Mouse (Mus musculus): Measurements from ENCODE around the gene Insr.
A peak's percentile ranks its signal among the peaks of the same experiment; 100 is the strongest.
"Not testable (repeated sequence)": the region's sequence is repeated elsewhere in the genome, so short reads cannot be mapped to it uniquely, and the experiment has no call there.

Gene Insr

DNA sequence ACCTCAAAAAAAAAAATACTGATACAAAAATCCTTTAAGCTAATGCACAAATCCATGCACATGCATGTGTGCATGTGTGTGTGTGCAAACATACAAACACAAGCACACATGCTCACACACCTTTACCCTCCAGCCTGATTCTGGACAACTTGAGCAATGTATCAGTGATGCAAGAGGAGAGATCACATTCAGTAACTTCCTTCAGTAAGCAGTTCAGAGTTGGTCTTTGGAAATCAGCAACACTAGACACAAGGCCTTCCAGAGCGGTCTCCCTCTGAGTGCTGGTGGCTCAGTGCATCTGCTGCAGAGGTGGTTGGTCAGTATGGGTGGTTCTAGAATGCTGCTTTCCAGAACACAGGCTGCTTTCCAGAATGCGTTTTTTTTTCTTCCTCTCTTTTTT is 46.8 kb downstream of the Insr start:
- no peak for DNase-seq (ENCODE audit: low spot score in 2 of 2)

DNA sequence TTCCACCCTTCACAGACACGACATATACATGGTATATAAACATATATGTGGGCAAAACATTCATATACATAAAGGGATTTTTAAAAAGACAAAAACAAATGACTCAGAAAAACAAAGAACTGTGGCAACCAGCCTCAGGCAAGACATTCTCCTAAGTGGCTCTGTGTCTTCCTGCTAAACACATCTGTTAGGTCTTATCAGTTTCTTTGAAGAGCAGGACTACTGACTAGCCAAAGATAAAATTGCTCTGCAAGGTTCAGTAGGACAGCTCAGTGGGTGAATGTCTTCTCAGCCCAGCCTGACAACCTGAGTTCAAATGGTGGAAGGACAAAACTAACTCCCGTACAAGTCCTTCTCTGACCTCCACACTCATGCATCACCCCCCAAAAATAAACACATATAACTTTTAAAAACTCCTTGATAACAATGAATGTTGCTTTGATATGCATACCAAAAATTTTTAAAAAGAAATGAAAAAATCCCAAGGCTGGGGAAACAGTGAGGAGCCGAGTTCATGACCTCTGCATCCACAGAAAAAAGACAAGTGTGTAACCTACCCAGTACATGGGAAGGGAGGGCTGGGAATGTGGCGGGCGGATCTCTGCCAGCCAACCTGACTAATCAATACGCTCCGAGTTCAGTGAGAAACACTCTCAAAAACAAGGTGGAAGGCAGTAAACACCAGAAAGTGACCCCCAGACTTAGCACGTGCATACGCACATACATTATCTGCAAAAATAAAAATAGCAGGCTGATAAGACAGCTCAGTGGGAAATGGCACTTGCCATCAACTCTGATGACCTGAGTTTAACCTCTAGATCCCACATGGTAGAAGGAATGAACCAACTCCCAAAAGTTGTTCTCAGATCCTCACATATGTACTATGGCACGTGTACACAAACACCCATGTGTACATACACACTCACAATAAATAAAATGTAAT is 49.0 kb downstream of the Insr start:
- DNase-seq (ENCODE audit: low spot score in 2 of 2), result no peak

DNA sequence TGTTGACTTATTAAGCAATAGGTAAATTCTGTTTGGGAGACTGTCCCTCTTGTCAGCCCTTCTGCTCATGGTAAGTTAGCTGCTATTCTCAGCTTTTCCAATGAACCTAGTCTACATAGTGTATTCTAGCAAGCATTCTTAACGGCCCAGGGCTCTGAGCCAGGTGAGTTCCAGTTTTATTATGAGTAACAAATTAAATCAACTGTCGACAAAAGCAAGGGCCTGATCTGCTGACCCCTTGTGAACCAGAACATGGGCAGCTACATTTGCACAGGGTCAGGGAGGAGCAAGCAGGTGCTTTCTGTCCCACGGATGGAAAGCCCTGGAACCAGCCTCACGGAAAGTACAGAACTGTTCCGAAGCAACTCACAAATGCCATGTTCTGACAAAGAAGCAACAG is 52.0 kb downstream of the Insr start:
- DNase-seq (ENCODE audit: low spot score in 2 of 2), result no peak

DNA sequence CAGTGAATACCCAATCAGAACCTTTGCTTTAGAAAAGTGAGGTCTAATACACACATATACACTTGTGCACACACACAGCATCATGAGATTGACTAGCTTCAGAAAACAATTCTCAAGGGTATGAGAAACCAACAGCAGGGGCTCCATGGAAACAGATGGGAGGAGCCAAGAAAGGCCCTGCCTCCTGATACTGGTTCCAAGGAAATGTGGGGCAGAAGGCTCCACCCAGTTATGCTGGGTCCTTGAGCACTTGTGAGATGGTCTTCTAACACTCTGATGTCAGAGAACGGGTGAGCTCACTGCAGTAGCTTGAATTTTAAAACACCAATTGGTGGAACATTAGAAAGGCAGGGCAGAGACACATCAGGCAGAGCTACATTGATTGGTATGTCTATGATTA is 53.7 kb downstream of the Insr start:
- DNase-seq (ENCODE audit: low spot score in 2 of 2), result no peak

GRCm38 (mm10) chr8:3225184-3225583 is 54.2 kb downstream of the Insr start:
- DNase-seq (ENCODE audit: low spot score in 2 of 2), result no peak

- DNase-seq (ENCODE audit: low spot score in 2 of 2), result no peak
Measured at GRCm38 (mm10) chr8:3222636-3222965, 56.8 kb downstream of the Insr start.

- no peak for DNase-seq (ENCODE audit: low spot score in 2 of 2)
Measured at GRCm38 (mm10) chr8:3221960-3222635, 57.3 kb downstream of the Insr start.

- DNase-seq (ENCODE audit: low spot score in 2 of 2), result peak; percentile 89 to 91
Measured at GRCm38 (mm10) chr8:3221047-3221959, 58.1 kb downstream of the Insr start.

DNA sequence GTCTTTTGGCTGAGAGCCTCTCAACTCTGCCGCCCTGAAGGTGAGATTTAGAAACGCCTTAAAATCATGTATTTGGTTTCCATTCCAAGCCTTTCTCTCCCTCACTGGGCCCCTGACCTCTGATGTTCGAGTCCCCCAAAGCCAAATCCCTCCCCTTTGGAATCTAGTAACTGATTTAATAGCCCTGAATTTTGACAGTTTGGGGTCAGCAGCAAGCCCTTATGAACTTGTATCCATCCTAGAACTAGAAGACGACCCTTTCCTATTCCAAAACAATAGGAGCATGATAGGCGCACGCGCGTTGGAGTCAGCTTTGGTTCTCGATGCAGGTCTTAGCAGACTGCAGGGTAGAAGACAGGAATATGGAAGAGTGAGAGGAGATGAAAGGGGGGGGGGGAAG is 58.9 kb downstream of the Insr start:
- no peak for DNase-seq (ENCODE audit: low spot score in 2 of 2)

GRCm38 (mm10) chr8:3219921-3220411 is 59.5 kb downstream of the Insr start:
- DNase-seq (ENCODE audit: low spot score in 2 of 2), result no peak

DNA sequence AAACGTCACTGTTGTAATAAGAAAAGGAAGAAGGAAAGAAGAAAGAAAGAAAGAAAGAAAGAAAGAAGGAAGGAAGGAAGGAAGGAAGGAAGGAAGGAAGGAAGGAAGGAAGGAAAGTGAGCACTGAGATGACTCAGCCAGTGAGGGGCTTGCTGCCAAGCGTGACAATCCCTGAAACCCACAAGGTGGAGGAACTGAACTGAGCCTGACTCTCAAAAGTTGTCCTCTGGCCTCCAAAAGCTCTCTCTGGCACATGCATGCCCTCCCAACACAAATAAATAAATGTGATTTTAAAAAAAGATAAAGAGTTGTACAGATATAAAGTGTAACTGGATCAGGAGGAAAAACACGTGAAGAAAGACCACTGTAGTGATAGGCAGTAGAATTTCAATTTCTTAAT is 60.2 kb downstream of the Insr start:
- no peak for DNase-seq (ENCODE audit: low spot score in 2 of 2)

GRCm38 (mm10) chr8:3216541-3217092 is 62.8 kb downstream of the Insr start:
- DNase-seq (ENCODE audit: low spot score in 2 of 2), result no peak

DNA sequence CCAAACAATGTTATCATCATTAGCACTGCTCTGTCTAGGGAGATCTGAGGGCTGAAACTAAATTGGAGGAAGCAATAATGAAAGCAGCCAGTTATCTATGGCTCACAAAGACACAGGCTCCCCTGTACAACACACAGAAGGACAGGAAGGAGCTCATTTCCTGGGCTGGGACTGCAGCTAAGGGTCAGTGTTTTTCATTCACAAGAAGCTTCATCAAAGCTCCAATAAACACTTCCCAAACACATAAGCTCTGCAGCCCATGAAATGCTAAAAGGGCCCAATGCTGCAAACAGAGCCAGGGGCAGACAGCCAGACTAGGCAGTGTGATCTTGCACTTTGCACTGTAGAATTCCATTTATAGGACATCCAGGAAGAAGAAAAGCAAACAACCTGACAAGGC is 63.9 kb downstream of the Insr start:
- no peak for DNase-seq (ENCODE audit: low spot score in 2 of 2)

GRCm38 (mm10) chr8:3214601-3215000 is 64.8 kb downstream of the Insr start:
- no peak for DNase-seq (ENCODE audit: low spot score in 2 of 2)

GRCm38 (mm10) chr8:3211456-3211855 is 68.0 kb downstream of the Insr start:
- no peak for DNase-seq (ENCODE audit: low spot score in 2 of 2)

- DNase-seq (ENCODE audit: low spot score in 2 of 2), result no peak
Measured at GRCm38 (mm10) chr8:3209960-3210359, 69.5 kb downstream of the Insr start.

DNA sequence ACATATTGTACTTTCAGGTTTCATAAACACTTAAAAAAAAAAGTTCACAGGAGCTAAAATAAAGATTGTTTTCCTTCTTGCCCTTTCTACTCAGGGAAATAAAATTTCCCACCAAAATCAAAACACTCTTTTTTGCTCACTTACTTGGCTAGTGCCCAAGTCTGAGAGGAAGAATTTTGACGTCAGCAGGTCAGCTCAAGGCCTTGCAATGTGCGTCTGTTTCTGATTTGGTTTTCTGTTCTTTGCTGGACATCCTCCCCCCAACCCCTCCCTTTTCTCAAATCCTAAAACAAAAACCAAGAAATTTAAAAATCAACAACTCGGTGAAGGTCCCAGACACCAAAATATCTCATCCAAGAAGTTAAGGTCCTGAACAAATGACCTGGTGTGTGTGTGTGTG is 70.1 kb downstream of the Insr start:
- DNase-seq (ENCODE audit: low spot score in 2 of 2), result no peak

- DNase-seq (ENCODE audit: low spot score in 2 of 2), result no peak
Measured at GRCm38 (mm10) chr8:3208729-3209128, 70.7 kb downstream of the Insr start.

DNA sequence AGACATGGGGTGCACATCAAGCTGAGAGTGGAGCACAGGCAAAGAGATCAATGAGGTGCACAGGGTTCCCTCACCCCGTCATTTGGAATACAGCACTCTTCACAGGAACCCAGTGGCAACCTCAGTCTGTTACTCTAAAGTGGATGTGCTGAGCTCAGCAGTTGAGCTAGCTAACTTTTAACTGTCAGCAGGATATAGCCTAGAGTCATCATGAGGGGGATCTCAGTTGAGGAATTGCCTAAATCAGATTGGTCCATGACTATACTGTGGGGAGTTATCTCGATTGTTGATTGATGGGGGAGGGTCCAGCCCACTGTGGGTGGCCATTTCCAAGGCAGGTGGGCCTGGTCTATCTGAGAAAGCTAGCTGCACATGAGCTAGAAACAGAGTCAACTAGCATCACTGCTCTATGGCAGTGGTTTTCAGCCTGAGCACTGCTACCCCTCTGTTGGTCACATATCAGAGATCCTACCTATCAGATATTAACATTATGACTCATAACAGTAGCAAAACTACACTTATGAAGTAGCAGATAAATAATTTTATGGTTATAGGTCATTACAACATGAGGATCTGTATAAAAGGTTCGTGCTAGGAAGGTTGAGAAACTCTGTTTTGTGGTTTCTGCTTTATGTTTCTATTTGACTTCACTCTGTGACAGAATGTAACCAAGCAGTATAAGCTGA is 74.5 kb downstream of the Insr start:
- no peak for DNase-seq (ENCODE audit: low spot score in 2 of 2)

- no peak for DNase-seq (ENCODE audit: low spot score in 2 of 2)
Measured at GRCm38 (mm10) chr8:3202792-3203191, 76.6 kb downstream of the Insr start.

DNA sequence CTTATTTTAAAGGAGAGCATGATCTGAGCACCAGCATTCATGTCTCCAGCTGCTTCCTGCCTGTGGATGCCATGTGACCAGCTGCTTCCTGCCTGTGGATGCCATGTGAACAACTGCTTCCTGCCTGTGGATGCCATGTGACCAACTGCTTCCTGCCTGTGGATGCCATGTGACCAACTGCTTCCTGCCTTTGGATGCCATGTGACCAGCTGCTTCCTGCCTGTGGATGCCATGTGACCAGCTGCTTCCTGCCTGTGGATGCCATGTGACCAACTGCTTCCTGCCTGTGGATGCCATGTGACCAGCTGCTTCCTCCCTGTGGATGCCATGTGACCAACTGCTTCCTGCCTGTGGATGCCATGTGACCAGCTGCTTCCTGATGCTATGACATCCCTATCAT is 85.1 kb downstream of the Insr start:
- not testable (repeated sequence) for DNase-seq (ENCODE audit: low spot score in 2 of 2)

All from spleen, postnatal 4 days (tissue).